Mouse (Mus musculus) gastrocnemius, adult 8-10 months (tissue): ENCODE data around the gene Med28. TPM values are rescaled to one million over a fixed set of nuclear protein-coding genes. Genes with fewer than 3 reads are reported as not detected.

Experiments
- total RNA-seq, 4 experiments: library from RNA; stranded (reverse); gene quantifications; 2 replicates each; pipeline ENCODE4 v1.2.4; 2022

Gene Med28
- total RNA-seq, 4 experiments from 2014 or later, result 55.1 to 62.7 (median 56.8) TPM

Other genes starting within 250 kb of the Med28 start
- gene Qdpr, start 70.0 kb upstream of the Med28 start, total RNA-seq, result 10 to 100 TPM; 41.4 to 61.9 (median 49.1) TPM
- gene Clrn2, start 66.5 kb upstream of the Med28 start, total RNA-seq, result not detected
- gene Lap3, start 26.9 kb upstream of the Med28 start, total RNA-seq, result 10 to 100 TPM; 51.1 to 69.2 (median 58.0) TPM
- gene Fam184b, start 119.4 kb downstream of the Med28 start, total RNA-seq, result under 1 TPM; 0.22 to 0.58 (median 0.42) TPM
- gene Ncapg, start 149.7 kb downstream of the Med28 start, total RNA-seq, result not detected